Mouse (Mus musculus) heart, adult 2 months (tissue): ENCODE measurements at regions not wholly inside any gene's neighbourhood (a gene's known extent, or its start where the extent isn't known, plus 50 kb on each side); places are given as distances from the start of the nearest gene placed in this dataset.
A peak's percentile ranks its signal among the peaks of the same experiment; 100 is the strongest.

Experiments
- DNase-seq, 2 experiments: peaks; one replicate each; pipeline ENCODE4 v3.0.0; 2021
- H3K27ac ChIP-seq: fragments of 200-600 bp; 2 replicates; pipeline ENCODE4 v1.8.1; 2022
- H3K27me3 ChIP-seq: fragments of 200-500 bp; 2 replicates; pipeline ENCODE4 v1.6.1; 2012; ENCODE audit warnings: mild to moderate bottlenecking, low read length, inconsistent platforms, mixed read lengths; ENCODE audit not compliant: control insufficient read depth, insufficient read depth
- H3K36me3 ChIP-seq: fragments of 200-500 bp; 2 replicates; pipeline ENCODE4 v1.6.1; 2012; ENCODE audit warnings: low read length, inconsistent platforms; ENCODE audit not compliant: control insufficient read depth, insufficient read depth
- H3K4me1 ChIP-seq: fragments of 200-500 bp; 2 replicates; pipeline ENCODE4 v1.6.1; 2011; ENCODE audit warnings: low read length; ENCODE audit not compliant: control insufficient read depth, insufficient read depth
- H3K4me3 ChIP-seq: fragments of 200-600 bp; 2 replicates; pipeline ENCODE4 v1.8.1; 2022
- H3K79me2 ChIP-seq: fragments of 200-500 bp; replicated peaks from 2 replicates; pipeline ENCODE4 v1.6.1; 2012; ENCODE audit warnings: mild to moderate bottlenecking, inconsistent platforms, low read length, moderate library complexity, mixed read lengths; ENCODE audit not compliant: control insufficient read depth, insufficient read depth
- H3K9ac ChIP-seq: fragments of 200-500 bp; 2 replicates; pipeline ENCODE4 v1.6.1; 2012; ENCODE audit warnings: low read depth, mild to moderate bottlenecking, control low read depth, inconsistent platforms, low read length, mixed read lengths
- CTCF ChIP-seq: fragments of 200-600 bp; IDR thresholded peaks from 2 replicates; pipeline ENCODE4 v1.8.1; 2022; ENCODE audit warnings: antibody characterized with exemption, mild to moderate bottlenecking, moderate library complexity
- EP300 ChIP-seq: fragments of 200-500 bp; IDR thresholded peaks from 2 replicates; pipeline ENCODE4 v1.6.1; 2011; ENCODE audit warnings: low read depth, low read length, control low read depth; ENCODE audit not compliant: insufficient read depth
- POLR2A ChIP-seq: fragments of 200-500 bp; IDR thresholded peaks from 2 replicates; pipeline ENCODE4 v1.6.1; 2011; ENCODE audit warnings: mild to moderate bottlenecking, low read depth, low read length, control low read depth; ENCODE audit not compliant: insufficient read depth
- WGBS: fragments of 180-500 bp; shearing (Covaris S2); methylation state at CpG from one replicate; pipeline ENCODE4 v1.1.7; 2018; 5-methylcytosine and 5-hydroxymethylcytosine counted together
- intact Hi-C: fragments of 180-260 bp; cut with DNase I; formaldehyde crosslinking; loops from one replicate; pipeline ENCODE4 v1.15.1; 2025

- TF ChIP-seq POLR2A, result no peak
- no peak for TF ChIP-seq CTCF
- TF ChIP-seq EP300, result no peak
- Histone ChIP-seq H3K79me2 (no peaks in the 10 kb centered on the region), H3K27ac (no peak overlapping the region), H3K9ac (no peak overlapping the region), H3K4me3 (no peak overlapping the region), H3K36me3 (no peaks in the 10 kb centered on the region), H3K27me3 (no peaks in the 10 kb centered on the region; the same call in 1 of the 2 replicates), H3K4me1 (peaks cover 2% of the 10 kb centered on the region)
- intact Hi-C loops, result no loop called here
- DNase-seq, result no peak
- 83% methylated on average over 4 of the region's 4 CpGs for WGBS
These were observed 201.6 kb downstream of the C1d start for GRCm38 (mm10) chr11:17458946-17459345.

- H3K27me3 ChIP-seq, result no peaks in the 10 kb centered on the region; the same call in 1 of the 2 replicates
- no peak overlapping the region for H3K27ac ChIP-seq
- H3K9ac ChIP-seq, result no peak overlapping the region
- H3K4me3 ChIP-seq, result no peak overlapping the region
- H3K4me1 ChIP-seq, result peaks cover 2% of the 10 kb centered on the region
- TF ChIP-seq CTCF (peak; percentile 86), EP300 (no peak), POLR2A (no peak)
- no peaks in the 10 kb centered on the region for H3K79me2 ChIP-seq
- no peaks in the 10 kb centered on the region for H3K36me3 ChIP-seq
- intact Hi-C loops, result no loop called here
- 30% methylated on average over 11 of the region's 11 CpGs for WGBS
- no peak for DNase-seq
These were observed 202.9 kb downstream of the C1d start for GRCm38 (mm10) chr11:17460024-17460919.

- Histone ChIP-seq H3K36me3 (no peaks in the 10 kb centered on the region), H3K9ac (no peak overlapping the region), H3K27ac (no peak overlapping the region), H3K27me3 (no peaks in the 10 kb centered on the region; the same call in 1 of the 2 replicates), H3K79me2 (no peaks in the 10 kb centered on the region), H3K4me3 (no peak overlapping the region), H3K4me1 (peaks cover 2% of the 10 kb centered on the region)
- intact Hi-C loops, result no loop called here
- no peak for DNase-seq
- WGBS, result 8% methylated on average over 13 of the region's 13 CpGs
- no peak for TF ChIP-seq EP300
- TF ChIP-seq POLR2A, result no peak
These were observed 203.5 kb downstream of the C1d start for GRCm38 (mm10) chr11:17460920-17461279.

GRCm38 (mm10) chr11:17461701-17462100, 204.3 kb downstream of the C1d start:
- TF ChIP-seq POLR2A, result no peak
- no peak for TF ChIP-seq CTCF
- TF ChIP-seq EP300, result no peak
- H3K27ac ChIP-seq, result no peak overlapping the region
- no peak for DNase-seq
- no peak overlapping the region for H3K9ac ChIP-seq
- 100% methylated on average over 1 of the region's 1 CpGs for WGBS
- no peaks in the 10 kb centered on the region; the same call in 1 of the 2 replicates for H3K27me3 ChIP-seq
- H3K36me3 ChIP-seq, result no peaks in the 10 kb centered on the region
- intact Hi-C loops, result no loop called here
- H3K4me1 ChIP-seq, result peaks cover 2% of the 10 kb centered on the region
- no peak overlapping the region for H3K4me3 ChIP-seq
- no peaks in the 10 kb centered on the region for H3K79me2 ChIP-seq

- peak; percentile 65 for TF ChIP-seq CTCF
- TF ChIP-seq EP300, result no peak
- TF ChIP-seq POLR2A, result no peak
- no peak overlapping the region for H3K9ac ChIP-seq
- no peak overlapping the region for H3K4me3 ChIP-seq
- no peaks in the 10 kb centered on the region for H3K36me3 ChIP-seq
- WGBS, result 62% methylated on average over 2 of the region's 2 CpGs
- H3K27me3 ChIP-seq, result no peaks in the 10 kb centered on the region
- H3K79me2 ChIP-seq, result no peaks in the 10 kb centered on the region
- no peak overlapping the region for H3K27ac ChIP-seq
- peaks cover 2% of the 10 kb centered on the region for H3K4me1 ChIP-seq
- DNase-seq, result no peak
- intact Hi-C loops, result no loop called here
These were observed 207.5 kb downstream of the C1d start for GRCm38 (mm10) chr11:17464875-17465274.
